Mouse (Mus musculus) lung, postnatal 0 days (tissue): ENCODE data around the gene Prim2.

Experiments used
- CTCF ChIP-seq: IDR thresholded peaks from 2 replicates; pipeline ENCODE4 v1.5.1; 2016; ENCODE audit warnings: antibody characterized with exemption, mild to moderate bottlenecking
- EP300 ChIP-seq: IDR thresholded peaks from 2 replicates; pipeline ENCODE4 v1.6.1; 2016; ENCODE audit warnings: antibody characterized with exemption, mild to moderate bottlenecking, control low read depth

DNA sequence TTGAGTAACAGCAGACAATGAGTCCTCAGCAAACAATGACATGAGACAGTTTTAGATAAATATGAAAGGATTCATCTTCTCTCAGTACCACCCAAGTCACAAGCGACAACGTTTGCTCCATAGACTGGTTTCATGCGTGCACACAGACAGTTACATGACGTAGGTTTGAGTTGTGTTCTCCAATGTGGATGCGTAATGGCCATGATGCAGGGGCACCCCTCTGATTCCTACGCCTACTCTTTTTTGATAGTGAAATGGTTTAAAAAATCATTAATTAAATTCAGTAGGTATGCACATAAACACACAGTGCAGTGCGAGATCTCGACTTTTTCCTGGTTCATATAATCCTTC is 174.4 kb downstream of the Prim2 start:
- TF ChIP-seq EP300 (no peak), CTCF (no peak)
